In genomic region chrX:9293140-9293829, GRCm38 (mm10) we compare ENCODE assay signal across 28 mouse cellular contexts. TPM values are rescaled to one million over a fixed set of nuclear protein-coding genes. Genes with fewer than 3 reads are reported as not detected.
"Had no signal": no experiment of that assay in that cellular context is flagged by ENCODE, and none has a peak within 500 bp of the region (broad histone marks: within the 10 kb centered on the region; RNA-seq: fewer than 3 reads in every experiment).

No protein-coding gene starts in this region.

RNA-seq across cellular contexts. Expression of gene H2al1m, which starts 9.7 kb away (rescaled TPM):
- polyA plus RNA-seq: heart, embryonic 10.5 days; heart, embryonic 14.5 days; heart, embryonic 16.5 days; heart, postnatal 0 days; hindbrain, embryonic 10.5 days; hindbrain, embryonic 11.5 days; hindbrain, embryonic 12.5 days; hindbrain, embryonic 13.5 days; hindbrain, embryonic 14.5 days; hindbrain, postnatal 0 days; inflammation-experienced regulatory T-cells, adult 6 months; intestine, embryonic 14.5 days; intestine, embryonic 15.5 days; intestine, embryonic 16.5 days; kidney, adult 2 months; kidney, embryonic 14.5 days; kidney, embryonic 15.5 days; kidney, embryonic 16.5 days; kidney, postnatal 0 days had no signal

RNA-seq across cellular contexts. Expression of gene Gm14862, which starts 36.6 kb away (rescaled TPM):
- polyA plus RNA-seq: heart, adult 2 months; heart, embryonic 10.5 days; heart, embryonic 15.5 days; heart, embryonic 16.5 days; heart, postnatal 0 days; hindbrain, embryonic 10.5 days; hindbrain, embryonic 11.5 days; hindbrain, embryonic 13.5 days; hindbrain, embryonic 14.5 days; hindbrain, embryonic 15.5 days; hindbrain, embryonic 16.5 days; hindbrain, postnatal 0 days; intestine, embryonic 14.5 days; intestine, embryonic 15.5 days; intestine, embryonic 16.5 days; intestine, postnatal 0 days; kidney, adult 2 months; kidney, embryonic 14.5 days; kidney, embryonic 16.5 days; kidney, postnatal 0 days; large intestine, adult 2 months had no signal

RNA-seq across cellular contexts. Expression of gene H2al1k, which starts 57.1 kb away (rescaled TPM):
- polyA plus RNA-seq: heart, adult 2 months; heart, embryonic 11.5 days; heart, embryonic 12.5 days; heart, embryonic 13.5 days; heart, embryonic 14.5 days; heart, embryonic 15.5 days; heart, embryonic 16.5 days; heart, postnatal 0 days; hindbrain, embryonic 10.5 days; hindbrain, embryonic 11.5 days; hindbrain, embryonic 12.5 days; hindbrain, embryonic 13.5 days; hindbrain, embryonic 14.5 days; hindbrain, embryonic 15.5 days; hindbrain, embryonic 16.5 days; hindbrain, postnatal 0 days; inflammation-experienced regulatory T-cells, adult 6 months; intestine, embryonic 14.5 days; intestine, embryonic 15.5 days; intestine, embryonic 16.5 days; intestine, postnatal 0 days; kidney, adult 2 months; kidney, embryonic 14.5 days; kidney, embryonic 16.5 days; kidney, postnatal 0 days had no signal
